Mouse (Mus musculus): ENCODE data around the gene S1pr5.
A peak's percentile ranks its signal among the peaks of the same experiment; 100 is the strongest.
"Not testable (repeated sequence)": the region's sequence is repeated elsewhere in the genome, so short reads cannot be mapped to it uniquely, and the experiment has no call there.

The S1pr5 gene

GRCm38 (mm10) chr9:21266889-21267288 lies 18.6 kb upstream of the S1pr5 start:
- DNase-seq (ENCODE audit: low spot score), result no peak

- no peak for DNase-seq (ENCODE audit: low spot score)
These were observed 17.4 kb upstream of the S1pr5 start for GRCm38 (mm10) chr9:21265611-21266010.

- peak; percentile 97 for DNase-seq (ENCODE audit: low spot score)
These were observed 16.8 kb upstream of the S1pr5 start, which contains the start of gene Atg4d for GRCm38 (mm10) chr9:21265000-21265561. Atg4d (plus strand) TSS chr9:21265293.

DNA sequence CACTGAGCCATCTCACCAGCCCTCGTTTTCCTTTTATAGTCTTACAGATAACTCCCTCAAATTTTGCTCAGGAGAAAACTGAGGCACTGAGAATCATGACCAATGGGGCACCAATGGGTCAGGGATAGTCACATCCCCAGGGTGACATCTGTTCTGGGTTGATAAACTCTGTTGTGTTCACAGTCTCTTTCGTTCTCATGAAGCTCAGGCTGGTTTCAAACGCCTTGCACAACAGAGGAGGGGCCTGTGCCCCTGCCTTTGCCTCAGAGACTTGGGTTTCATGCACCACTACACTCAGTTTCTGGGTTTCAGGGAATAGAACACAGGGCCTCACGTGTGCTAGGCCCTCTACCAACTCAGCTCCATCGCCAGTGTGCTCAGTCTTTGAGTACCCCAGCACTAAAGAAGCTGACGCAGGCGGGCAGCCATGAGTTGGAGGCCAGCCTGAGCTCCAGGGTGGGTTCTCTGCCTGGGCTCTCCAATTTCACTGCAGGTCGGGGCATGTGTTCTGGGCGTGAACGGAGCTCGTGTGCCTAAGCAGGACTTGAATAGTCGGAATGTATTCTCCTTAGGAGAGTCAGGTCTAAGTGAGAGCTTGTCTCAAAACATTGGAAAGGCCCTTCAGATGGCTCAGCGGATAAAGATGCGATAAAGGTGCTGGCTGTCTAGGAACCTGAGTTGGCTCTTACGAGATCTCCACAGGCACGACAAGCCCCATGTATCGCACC lies 16.2 kb upstream of the S1pr5 start:
- no peak for DNase-seq (ENCODE audit: low spot score)

DNA sequence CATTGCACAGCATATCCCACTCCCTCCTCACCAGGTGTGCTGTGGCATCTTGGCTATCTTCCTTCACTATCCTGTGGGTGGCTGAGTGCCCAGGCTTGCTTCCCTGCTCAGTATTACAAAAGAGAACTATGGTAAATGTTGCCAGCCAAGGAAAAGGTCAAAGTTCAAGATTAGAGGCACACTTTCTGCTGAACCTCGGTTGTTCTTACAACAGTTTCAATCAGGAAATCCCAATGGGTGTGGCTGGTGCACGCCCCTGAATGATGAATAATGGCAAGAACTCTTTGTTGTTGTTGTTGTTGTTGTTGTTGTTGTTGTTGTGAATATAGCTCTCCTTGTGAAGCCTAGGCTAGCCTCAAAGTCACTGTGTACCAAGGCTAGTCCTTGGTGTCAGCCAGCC lies 13.6 kb upstream of the S1pr5 start:
- DNase-seq (ENCODE audit: low spot score), result no peak

- DNase-seq (ENCODE audit: low spot score), result no peak
These were observed 12.3 kb upstream of the S1pr5 start for GRCm38 (mm10) chr9:21260491-21261040.

- not testable (repeated sequence) for DNase-seq (ENCODE audit: low spot score)
These were observed 8.1 kb upstream of the S1pr5 start for GRCm38 (mm10) chr9:21256349-21256748.

- no peak for DNase-seq (ENCODE audit: low spot score)
These were observed 6.4 kb upstream of the S1pr5 start for GRCm38 (mm10) chr9:21254690-21255089.

- DNase-seq (ENCODE audit: low spot score), result no peak
These were observed 3.0 kb upstream of the S1pr5 start for GRCm38 (mm10) chr9:21251116-21251735.

GRCm38 (mm10) chr9:21250509-21250908 lies 2.3 kb upstream of the S1pr5 start:
- no peak for DNase-seq (ENCODE audit: low spot score)

DNA sequence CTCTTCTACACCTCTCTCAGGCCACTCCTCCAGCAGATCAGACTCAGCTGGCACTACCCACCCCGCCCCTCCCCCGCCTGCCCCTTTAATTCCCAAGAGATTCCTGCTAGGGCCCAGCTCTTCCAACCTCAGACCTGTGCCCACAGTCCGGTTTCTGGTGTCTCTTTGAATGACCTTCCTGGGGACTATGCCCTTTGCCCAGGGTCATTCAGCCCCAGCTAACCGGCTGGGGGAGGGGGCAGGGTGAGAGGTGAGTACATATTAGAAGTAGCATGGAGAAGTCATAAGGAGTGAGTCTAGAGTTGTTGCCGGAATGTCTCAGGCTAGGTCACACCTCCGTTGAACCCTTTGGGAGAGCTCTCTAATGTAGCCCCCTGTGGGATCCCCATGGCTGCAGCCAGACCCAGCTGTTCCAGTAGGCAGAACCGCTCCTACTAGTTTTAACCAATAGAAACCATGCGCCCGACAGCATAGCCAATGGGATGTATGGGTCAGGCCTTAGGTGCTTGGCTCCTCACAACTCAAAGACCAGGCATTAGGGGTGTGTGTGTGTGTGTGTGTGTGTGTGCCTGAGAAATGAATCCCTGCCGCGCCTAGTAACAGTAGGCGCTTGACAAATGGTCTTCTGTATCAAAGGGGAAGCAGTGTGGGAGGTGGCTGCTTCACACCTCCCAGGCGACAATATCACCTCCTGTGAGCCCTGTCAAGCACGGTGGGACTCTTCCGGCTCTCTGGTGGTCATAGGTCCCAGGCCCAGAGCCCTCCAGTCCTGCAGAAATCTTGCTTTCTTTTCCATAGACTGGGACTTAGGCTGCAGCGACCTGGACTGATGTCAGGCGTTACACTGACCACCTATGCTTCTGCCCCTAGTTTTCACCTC lies 1.6 kb upstream of the S1pr5 start:
- DNase-seq (ENCODE audit: low spot score), result no peak

- no peak for DNase-seq (ENCODE audit: low spot score)
These were observed 1.9 kb downstream of the S1pr5 start for GRCm38 (mm10) chr9:21246342-21246741.

- DNase-seq (ENCODE audit: low spot score), result no peak
These were observed 3.1 kb downstream of the S1pr5 start for GRCm38 (mm10) chr9:21245113-21245487.

- DNase-seq (ENCODE audit: low spot score), result peak; percentile 35
These were observed 3.7 kb downstream of the S1pr5 start for GRCm38 (mm10) chr9:21244428-21245112.

DNA sequence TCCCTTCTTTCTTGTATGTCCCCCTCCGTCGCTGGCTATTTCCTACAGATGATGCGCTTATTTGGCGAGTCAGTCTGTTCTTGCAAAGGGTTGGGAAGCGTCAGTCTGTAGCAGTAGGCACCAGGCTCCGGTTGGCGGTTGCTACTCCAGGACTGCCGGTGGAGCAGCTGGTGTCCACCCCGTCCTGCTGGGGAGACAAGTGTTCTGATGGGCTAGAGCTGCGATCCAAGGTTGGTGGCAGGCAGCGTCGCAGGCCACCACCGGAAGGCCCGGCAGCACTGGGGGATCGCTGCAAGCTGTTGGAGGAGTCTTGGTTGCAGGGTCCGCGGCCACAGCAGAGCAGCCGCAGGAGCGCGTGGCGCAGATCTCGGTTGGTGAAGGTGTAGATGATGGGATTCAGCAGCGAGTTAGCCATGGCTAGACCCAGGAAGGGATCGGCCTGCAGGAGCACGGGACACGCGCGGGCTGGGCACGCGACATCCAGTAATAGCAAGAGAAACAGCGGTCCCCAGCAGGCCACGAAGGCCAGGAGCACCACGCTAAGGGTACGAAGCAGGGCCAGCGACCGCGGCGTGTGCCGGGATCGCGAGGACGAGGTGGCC lies 4.3 kb downstream of the S1pr5 start:
- no peak for DNase-seq (ENCODE audit: low spot score)

DNA sequence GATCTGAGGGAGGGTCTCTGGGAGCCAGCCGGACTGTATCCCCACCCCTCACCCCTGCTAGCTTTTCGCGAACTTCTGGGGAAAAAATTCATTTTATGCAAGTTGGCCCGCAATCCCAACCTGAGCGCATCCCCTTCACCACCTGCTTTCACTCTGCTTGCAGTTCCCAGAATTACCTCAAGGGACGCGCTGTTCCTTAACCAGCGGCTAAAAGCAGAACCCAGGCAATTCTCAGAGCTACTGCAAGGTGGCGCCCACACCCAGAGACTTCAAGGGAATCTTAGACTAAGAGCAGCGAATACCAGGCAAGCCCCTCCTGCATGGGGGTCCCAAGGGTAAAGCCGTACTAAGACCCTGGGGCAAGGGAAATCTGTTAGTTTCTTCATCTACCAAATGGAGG lies 6.9 kb downstream of the S1pr5 start:
- peak; percentile 88 for DNase-seq (ENCODE audit: low spot score)

DNA sequence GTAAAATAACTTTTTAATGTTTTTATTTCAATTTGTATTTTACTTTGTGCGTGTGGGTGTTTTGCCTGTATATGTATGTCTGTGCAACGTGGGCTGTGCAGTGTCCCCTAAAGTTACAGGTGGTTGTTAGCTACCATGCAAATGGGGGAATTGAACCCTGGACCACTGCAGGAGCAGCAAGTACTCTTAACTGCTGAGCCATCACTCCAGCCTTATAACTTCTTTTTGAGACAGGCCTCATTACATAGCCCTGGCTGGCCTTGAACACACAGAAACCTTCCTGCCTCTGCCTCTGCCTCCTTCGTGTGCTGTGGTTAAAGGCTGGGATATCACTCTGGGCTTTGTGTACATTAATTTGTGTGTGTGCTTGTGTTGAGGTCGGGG lies 8.8 kb downstream of the S1pr5 start:
- no peak for DNase-seq (ENCODE audit: low spot score)

- DNase-seq (ENCODE audit: low spot score), result peak; percentile 78
These were observed 9.3 kb downstream of the S1pr5 start, which contains the start of gene Keap1 for GRCm38 (mm10) chr9:21238733-21239464. Keap1 (minus strand) TSS chr9:21239361.

DNA sequence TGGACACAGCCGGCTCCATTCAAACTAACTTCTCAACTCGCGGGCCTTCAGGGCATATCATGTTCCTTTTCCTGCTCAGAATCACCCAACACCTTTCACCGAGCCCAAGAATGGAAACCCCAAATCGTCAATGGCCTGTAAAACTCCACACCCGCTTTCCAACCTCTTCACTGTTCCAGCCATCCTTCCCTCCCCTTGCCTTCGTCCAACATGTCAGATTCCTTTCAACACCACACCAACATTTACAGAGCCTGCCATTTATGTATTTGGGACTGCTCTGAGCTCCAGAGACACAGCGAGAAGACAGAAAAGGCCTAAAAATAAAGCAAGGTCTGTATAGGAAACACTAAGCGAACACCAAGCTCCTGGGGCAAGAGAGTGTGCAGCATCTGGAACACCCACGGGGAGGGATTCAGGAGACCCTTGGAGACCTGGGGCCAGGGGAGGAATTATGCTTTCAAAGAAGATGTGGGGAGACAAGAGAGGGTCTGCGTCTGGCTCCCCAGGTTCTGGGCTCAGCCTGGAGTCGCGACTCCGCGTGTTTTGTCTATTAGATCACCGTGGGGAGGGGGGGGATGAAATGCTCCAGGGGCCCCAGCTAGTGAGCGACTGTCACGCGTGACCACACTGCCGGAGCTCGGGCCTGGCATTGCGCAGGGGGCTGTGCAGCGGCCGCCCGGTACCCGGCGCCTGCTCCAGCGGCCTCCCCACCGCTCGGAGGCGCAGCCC lies 10.1 kb downstream of the S1pr5 start:
- DNase-seq (ENCODE audit: low spot score), result no peak

All from layer of hippocampus, adult 11-12 months (tissue).